Mouse (Mus musculus) adrenal gland, adult (tissue): Measurements from ENCODE around the gene Coq8a.

Experiments used
- DNase-seq, 2 experiments: peaks; one replicate each; pipeline ENCODE4 v3.0.0; 2022 to 2023; ENCODE audit warnings: low spot score in 1 of 2; ENCODE audit not compliant: inconsistent age in 2 of 2

The Coq8a gene

DNA sequence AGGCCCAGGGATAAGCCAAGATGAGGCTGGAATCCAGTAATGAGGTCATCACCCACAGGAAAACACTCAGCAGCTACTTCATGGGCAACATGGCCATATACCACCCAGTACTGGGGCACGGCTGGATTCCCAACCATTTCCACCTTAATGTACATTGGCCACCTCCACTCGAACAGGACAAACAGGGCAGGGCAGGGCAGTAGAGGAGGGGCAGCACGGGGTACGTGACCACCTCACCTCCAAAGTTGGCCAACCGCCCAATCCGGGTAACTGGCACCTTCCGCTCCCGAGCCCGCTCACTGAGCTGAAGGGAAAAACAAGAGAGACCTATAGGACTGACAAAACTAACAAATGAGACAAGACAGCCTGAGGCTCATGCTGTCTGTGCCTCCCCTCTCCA lies 21.1 kb downstream of the Coq8a start:
- DNase-seq, result no peak

DNA sequence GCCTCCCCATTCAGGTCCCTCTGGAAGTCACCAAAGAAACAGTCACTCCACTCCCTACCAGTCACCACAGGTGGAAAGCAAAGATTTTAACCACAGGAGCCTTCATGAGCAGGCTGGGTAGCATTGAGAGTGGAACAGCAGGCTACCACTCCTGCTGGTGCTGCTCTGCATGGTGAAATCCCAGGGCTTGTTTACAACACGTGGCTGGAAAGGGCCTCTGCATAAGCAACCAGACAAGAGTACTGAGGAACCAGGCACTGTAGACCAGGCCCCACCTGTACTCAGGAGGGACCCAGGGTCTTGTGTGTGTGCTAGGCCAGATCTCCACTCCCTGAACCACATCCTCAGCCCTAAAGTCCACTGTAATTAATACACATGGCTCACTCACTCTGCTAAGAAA lies 22.6 kb downstream of the Coq8a start:
- DNase-seq, result no peak

DNA sequence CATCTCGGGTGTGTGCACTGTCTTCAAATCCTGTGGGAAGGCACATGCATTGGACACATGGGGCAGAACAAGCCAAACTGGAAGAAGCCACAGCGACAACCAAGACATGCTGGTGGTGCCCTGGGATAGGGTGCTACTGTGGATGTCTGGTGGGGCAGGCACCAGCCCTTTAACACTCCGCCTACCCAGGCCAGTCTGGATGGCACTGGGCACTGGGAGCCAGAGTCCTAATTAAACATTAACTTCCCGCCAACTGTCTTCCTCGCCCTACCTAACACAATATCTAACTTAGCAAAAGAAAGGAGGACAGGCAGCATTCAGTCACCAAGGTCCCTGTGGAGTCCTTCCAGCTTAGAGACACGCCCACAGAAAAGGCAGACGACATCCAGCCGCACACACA lies 23.8 kb downstream of the Coq8a start:
- DNase-seq, result no peak

DNA sequence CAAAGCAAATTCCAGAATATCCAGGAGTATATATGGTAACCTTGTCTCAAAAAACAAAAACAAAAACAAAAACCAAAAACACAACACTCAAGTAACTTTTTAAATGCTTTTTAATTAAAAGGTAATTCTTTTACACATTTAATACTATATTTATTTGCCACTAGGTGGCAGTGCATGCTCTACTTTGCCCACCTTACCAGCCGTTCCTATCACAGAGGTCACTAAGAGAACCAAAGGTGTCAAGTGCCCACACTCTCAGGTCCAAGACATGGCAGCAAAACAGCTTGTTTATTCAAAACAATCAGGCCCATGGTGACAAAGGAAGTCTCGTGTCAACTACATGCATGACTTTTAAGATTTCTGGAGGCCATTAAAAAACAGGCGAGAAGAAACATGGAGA lies 24.2 kb downstream of the Coq8a start:
- peak in 1 of 2 experiments; percentile 64 for DNase-seq

DNA sequence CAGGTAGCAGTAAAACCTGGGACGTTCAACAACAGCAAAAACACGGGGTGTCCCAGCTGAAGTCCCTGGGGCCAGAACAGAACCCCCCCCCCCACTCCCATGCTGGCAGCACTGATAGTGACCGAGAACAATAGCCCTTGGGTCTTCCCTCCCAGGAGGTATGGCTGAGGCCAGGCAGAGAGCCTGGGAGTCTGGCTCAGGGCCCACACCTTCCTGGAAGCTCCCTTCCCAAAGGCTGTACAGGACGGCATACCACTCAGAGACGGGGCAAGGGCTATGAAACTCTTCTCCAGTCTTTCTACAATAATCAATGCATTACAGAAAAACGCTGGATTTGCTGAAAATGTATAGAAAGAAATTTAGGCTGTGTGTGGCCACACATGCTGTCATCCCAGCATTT lies 24.7 kb downstream of the Coq8a start:
- no peak for DNase-seq

DNA sequence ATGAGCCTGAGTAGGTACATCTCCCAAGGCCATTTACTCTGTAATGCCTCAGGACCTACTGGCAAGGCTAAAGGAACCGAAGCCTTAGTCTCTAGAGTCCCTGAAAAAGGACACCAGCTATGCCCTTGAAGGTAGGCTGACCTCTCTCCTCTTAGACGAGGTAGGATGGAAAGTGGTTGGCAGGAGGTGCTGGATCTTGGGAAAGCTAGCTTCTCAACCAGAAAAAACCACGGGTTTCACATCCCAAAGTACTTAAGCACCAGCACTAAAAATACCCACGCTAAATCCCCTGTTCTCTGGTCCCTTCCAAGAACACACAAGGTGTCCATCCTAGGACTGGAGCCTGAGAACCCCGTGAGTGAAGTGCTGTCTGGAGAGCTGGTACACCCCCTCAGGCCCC lies 26.4 kb downstream of the Coq8a start:
- DNase-seq, result peak in 1 of 2 experiments; percentile 43

DNA sequence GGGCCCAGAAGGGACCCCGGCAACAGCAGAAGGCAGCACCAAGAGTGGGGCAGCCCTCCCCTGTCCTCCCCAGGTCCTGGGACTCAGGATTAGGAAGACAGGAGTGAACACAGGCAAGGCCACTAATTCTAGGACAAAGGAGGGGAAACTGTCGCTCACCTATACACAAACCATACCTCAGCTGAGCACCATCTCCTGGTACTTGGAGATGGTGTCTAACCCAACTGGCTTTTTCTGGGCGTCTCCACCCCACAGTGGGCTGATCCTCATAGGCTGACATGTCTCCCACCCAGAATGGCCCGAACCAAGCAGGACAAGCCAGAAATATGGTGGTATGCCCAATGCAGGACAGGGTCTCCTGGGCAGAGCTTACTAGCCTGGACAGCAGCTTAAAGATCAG lies 26.8 kb downstream of the Coq8a start:
- DNase-seq, result peak in 1 of 2 experiments; percentile 44

DNA sequence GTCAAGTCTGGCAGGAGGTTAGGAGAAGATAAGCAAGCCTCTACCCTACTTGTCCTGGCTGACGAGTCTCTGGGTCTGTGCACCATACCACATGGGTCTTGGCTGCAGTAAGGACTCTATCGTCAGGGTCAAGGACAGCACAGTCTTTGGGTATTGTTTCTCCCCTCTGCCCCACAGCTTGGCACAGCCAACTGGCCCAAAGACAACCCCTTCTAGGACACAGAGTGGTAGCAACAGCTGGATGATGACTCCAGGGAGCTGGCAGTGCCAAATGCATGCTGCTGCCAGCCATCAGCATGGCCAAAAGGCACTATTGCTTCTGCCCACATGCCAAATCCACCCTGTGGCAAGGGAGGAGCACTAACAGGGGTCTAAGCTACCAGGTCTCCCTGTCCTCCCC lies 27.5 kb downstream of the Coq8a start:
- DNase-seq, result peak in 1 of 2 experiments; percentile 79

DNA sequence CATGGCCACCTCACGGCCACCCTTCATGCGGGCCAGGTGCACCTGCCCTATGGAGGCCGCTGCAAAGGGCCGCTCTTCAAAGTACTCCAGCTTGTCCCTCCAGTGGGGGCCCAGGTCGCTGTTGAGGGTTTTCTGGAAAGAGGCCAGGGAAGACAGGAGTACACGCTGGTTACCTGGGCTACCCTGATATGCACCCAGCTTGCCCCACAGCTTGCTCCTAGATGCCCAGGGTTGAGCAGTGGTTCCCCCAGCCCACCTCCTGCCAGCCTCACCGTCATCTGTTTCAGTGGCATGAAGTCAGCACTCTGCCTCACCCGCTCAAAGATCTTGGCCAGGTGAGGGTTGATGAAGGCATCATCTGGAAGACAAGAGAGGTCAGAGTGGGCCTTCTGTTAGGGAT lies 29.3 kb downstream of the Coq8a start:
- DNase-seq, result peak in 1 of 2 experiments; percentile 19

DNA sequence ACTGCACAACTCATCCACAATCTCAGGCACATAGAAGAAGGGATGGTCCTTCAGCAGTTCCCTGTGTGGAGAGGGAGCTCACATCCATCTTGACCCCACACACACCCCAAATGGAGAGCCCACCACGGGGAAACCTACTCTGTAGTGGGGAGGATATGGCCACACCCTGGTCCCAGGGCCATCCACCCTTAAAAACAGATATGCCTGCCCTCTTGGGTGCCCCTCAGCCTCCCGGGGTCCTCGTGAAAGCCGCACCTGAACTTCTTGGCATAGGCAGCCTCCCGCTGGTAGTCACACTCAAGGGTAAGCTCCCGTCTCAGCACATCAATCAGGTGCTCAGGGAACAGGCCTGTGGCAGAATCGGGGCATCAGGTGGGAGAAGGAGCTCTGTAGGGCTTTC lies 30.2 kb downstream of the Coq8a start:
- DNase-seq, result peak in 1 of 2 experiments; percentile 32

DNA sequence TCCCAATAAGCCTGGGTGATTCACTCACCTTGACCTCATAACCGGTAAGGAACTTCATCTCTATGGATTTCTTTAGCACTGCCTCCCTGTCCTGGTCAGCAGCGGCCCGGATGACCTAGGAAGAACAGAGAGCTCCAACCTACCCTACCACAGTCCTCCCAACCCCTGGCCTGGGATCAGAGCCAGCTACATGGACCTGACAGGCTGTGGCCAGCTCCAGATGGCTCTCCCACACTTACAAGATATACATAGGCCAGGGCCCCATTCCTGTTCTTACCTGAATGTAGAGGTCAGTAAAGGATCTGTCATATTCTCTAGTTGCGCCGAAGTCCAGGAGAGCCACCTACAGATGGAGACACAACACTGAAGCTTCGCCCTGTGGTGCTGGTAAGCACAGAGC lies 31.1 kb downstream of the Coq8a start:
- peak in 1 of 2 experiments; percentile 43 for DNase-seq

DNA sequence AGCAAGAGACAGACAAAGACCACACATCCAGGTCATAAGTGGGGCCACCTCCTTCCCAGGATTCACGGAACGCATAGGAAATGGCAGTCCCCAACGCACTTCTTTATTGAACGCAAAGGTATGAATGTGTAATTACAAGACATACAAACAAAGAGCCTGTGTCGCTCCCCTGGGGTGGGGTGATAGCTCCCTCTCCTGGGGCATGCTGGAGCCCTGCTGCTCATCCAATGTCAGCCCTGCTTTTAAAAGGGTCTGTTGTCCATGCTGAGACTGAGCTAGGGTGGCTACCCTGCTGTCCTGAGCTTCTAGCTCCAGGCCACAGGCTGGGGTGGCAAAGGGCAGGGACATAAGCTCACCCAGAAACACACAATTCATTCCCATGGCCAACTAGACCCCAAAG lies 32.9 kb downstream of the Coq8a start:
- no peak for DNase-seq

DNA sequence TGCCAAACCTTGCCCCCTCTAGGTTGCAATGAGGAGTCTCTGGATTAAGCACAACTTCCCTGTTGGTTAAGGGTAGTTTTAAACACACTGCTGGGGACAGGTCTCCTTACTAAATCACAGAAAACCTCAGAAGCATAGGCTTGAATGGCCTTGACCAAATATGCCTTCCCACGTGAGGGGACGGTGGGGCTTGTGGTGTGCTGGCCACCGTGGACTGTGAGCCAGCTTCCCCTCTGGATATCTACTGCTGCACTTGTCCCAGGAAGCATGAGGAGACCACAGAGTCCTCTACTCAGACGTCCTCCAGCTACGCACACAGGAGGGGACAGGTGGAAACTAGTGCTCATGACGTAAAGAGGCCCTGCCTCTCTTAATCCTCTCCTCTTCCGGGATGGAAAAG lies 36.4 kb downstream of the Coq8a start:
- peak in 1 of 2 experiments; percentile 29 for DNase-seq

DNA sequence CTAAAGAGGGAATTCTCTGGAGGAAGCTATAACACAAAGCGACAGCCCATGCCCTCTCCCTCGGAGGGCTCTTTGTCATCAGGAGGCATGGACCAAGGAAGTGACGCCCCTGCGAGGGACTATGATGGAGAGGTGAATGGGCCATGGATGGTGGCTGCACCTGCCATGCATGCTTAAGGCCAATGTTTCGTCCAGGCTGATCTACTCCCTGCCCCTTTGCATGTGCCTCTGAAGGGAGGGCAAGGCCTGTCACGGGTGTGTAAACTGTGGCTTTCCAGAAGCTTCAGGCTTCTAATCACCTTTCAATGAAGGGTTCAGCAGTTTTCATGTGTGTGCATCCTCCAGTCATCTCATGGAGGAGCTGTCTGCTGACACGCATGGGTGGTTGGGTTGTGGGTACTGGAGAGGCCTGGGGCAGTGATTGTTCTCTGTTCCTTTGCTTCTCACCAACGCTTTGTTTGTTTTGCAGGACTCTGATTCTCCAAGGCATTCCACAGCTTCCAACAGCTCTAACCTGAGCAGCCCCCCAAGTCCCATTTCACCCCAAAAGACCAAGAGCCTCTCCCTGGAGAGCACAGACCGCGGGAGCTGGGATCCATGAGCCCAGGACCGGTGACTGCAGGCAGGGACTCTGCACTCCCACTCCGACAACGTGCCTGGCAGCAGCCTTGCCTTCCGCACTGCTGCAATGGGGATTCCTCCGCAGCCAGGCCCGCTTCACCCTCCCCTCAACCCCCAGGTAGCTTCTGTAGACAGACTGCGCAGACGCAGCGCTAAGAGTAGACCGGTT lies 37.6 kb downstream of the Coq8a start:
- DNase-seq, result peak in 1 of 2 experiments; percentile 23

DNA sequence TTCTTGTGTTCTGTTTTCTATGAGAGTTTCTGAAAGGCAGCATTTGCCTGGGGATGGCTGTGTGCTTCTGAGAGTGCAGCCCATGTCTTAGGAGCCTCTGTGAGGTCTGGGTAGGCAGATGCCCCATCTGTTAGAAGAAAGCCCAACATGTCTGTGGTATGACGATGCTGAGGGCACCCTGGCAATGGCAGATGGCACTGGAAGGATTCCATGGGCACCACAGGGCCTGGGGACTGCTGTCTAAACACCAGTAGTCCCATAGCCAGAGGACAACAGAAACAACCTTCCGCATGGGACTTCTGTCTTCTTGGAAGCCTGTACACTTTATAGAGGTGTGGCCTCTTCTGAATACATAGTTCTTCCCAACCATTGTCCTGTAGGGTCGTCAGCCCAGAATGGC lies 38.2 kb downstream of the Coq8a start:
- DNase-seq, result no peak

DNA sequence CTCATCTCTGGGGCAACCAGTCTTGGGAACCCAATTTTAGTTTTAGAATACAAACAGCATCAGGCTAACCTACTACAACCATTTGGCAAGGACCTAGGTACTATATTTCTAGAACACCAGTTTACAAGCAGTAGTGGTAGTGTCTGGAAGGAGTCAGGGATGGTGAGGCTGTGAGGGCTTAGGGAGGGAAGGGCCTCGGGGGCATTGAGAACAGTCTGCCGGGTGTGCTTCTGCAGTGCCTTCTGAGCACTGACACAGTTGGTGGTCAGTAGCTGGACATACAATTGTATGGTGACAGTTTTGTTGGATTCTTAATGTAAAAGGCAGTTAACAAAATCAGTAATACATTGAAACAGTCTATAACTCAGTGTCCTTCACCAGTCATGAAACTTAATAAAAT lies 38.9 kb downstream of the Coq8a start:
- DNase-seq, result no peak

DNA sequence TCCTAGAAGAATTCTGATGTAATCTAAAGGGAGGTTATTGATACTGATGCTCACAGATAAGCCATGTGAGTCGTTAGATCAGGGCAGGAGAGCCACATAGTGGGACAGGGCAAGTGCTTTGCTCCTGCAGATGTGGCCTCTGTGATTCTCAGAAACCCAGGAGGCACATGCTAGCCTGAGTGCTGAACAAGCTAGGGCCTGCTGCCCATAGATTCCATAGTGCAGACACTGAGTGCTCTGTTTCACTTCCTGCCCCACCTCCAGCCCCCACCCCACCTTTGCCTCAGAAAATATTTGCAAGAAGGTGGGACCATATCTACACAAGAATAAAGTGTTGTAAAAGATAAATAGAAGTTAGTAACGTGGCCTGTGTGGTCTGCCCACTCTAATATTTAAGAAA lies 40.8 kb downstream of the Coq8a start:
- DNase-seq, result no peak

DNA sequence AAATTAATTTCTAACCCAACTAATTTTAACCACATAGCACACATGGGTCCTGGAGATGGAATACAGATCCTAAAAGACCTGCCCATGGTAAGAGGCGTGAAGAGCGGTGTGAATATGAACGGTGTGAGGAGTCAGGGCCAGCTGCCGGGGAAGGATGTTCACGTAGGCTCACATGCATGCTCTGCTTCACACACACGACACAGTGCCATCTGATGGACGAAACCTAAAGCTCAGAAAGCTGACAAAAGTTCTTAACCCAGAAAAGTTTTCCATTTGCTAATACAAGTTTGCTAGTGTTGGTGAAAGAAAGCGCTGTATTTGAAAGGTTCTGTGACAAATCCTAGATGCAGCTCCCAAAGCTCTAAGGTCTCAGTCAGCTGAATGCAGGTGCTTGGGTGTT lies 48.2 kb downstream of the Coq8a start:
- DNase-seq, result no peak

DNA sequence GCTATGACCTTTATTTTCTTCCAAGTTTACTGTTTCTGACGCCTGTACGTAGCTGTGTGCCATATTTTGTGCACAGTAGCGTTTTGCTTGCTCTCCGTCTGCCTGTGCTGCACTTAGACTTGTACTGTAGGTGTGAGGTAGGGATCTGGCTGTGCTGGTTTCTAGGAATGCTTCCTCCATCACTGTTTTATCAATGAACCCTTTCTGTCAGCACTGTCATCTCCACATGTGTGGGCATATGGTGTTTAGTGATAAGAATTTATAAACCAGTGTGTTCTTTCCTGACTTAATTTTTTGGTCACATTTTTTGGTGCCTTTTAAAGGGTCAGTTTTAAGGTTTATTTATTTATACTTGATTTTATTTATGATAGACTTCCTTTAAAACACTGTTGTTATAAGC lies 50.8 kb downstream of the Coq8a start:
- no peak for DNase-seq

DNA sequence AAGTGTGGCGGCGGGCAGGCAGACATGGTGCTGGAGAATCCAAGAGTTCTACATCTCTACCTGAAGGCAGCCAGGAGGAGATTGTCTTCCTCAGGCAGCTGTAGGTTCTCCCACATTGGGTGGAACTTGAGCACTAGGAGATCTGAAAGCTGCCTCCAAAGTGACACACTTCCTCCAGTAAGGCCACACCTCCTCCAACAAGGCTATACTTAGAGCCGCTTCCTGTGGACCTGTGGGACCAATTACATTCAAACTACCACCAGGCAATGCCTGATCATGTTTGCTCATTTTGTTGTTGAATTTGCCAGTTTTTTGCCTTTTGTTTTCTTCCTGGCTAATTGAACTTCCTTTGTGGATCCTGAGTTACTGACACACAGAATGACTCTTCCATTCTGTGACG lies 51.4 kb downstream of the Coq8a start:
- no peak for DNase-seq

DNA sequence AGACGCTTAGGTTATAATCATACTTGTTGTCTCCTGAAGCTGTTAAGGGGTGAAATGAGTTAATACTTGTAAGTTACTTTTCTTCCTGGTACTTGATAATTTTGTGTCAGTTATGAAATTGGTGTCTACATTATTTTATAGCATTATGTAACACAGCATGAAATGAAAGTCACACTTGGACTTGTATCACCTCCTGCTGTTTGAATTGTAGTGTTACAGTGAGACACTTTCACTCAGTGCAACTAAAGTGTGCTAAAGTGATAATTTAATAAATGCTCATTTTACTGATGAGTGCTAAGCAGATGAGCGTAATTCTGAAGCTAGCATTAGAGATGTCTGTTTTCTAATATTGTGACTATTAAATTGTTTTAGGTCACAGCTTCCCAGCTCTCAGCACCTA lies 58.4 kb downstream of the Coq8a start:
- DNase-seq, result no peak

DNA sequence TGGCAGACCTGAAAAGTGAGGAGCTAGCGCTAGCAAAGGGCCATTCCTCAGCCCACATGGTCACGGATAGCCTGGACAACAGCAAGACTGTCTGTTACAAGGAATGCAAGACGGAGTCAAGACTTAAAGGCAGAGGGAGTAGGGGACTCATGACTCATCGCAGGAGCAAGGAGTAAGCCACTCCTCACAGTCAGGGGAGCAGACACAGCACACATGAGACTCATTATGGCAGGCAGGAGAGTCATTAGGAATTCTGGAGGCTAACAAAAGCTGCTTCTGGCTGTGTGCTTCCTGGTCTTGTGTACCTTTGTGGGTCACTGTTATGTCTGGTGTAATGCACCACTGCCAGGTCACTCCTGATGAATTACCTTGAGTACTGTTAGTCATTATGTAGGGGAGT lies 60.2 kb downstream of the Coq8a start:
- DNase-seq, result no peak

DNA sequence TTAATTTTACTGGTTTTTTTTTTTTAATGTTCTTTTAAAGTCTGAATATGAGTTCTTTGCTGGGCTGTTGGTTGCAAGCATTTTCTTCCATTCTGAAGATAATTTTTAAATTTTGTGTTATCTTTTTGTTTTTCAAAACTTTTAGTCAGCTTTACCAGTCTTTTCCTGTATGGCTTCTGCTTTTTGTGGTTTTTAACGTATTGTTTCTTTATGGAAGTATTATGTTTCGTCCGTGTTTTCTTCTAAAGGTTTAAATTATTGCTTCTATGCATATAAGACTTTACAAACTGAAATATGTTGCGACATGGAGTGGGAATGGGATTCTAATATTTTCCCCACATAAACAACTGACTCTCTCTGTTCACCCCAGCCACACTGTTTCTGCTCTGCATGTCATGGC lies 67.2 kb downstream of the Coq8a start:
- no peak for DNase-seq
